Mouse (Mus musculus): ENCODE results near the gene Olfr828.

- TF ChIP-seq CTCF (conservative IDR thresholded peaks at IDR 0.05; ENCODE audit: insufficient read depth, insufficient read length, low read depth, low read length) (no peak), POLR2A (IDR thresholded peaks at IDR 0.05; ENCODE audit: low read depth, low read length) (no peak)
These were observed 39.9 kb downstream of the Olfr828 start for GRCm38 (mm10) chr9:18779476-18779875.

Data from kidney, adult 2 months (tissue).